Mouse (Mus musculus): ENCODE data around the gene Fam155a. TPM values are rescaled to one million over a fixed set of nuclear protein-coding genes. Genes with fewer than 3 reads are reported as not detected.

Gene Fam155a
- polyA plus RNA-seq, 1 experiment from 2014 or later: 0.07 TPM

GRCm38 (mm10) chr8:9482565-9482964, 288.4 kb downstream of the Fam155a start:
- Histone ChIP-seq H3K4me3 (replicated peaks) (no peak overlapping the region), H3K27me3 (no peaks in the 10 kb centered on the region), H3K36me3 (replicated peaks) (no peaks in the 10 kb centered on the region), H3K9ac (no peak overlapping the region), H3K27ac (replicated peaks) (no peak overlapping the region), H3K4me1 (replicated peaks) (no peaks in the 10 kb centered on the region), H3K9me3 (replicated peaks) (no peaks in the 10 kb centered on the region), H3K4me2 (no peak overlapping the region)
- 54% methylated on average over 5 of the region's 5 CpGs for WGBS (ENCODE audit: insufficient replicate concordance)
- no peak for ATAC-seq (ENCODE audit: insufficient read depth)

- H3K27me3 ChIP-seq: no peaks in the 10 kb centered on the region
- no peak overlapping the region for H3K27ac ChIP-seq (replicated peaks)
- ATAC-seq (ENCODE audit: insufficient read depth): no peak
- H3K4me3 ChIP-seq (replicated peaks): no peak overlapping the region
- H3K9me3 ChIP-seq (replicated peaks): no peaks in the 10 kb centered on the region
- H3K36me3 ChIP-seq (replicated peaks): no peaks in the 10 kb centered on the region
- H3K9ac ChIP-seq: no peak overlapping the region
- no peak overlapping the region for H3K4me2 ChIP-seq
- WGBS (ENCODE audit: insufficient replicate concordance): 56% methylated on average over 5 of the region's 5 CpGs
- H3K4me1 ChIP-seq (replicated peaks): no peaks in the 10 kb centered on the region
Observed at GRCm38 (mm10) chr8:9471290-9471689, 299.7 kb downstream of the Fam155a start.

- no peak for ATAC-seq (ENCODE audit: insufficient read depth)
- H3K4me3 ChIP-seq (replicated peaks): no peak overlapping the region
- H3K4me2 ChIP-seq: no peak overlapping the region
- H3K9me3 ChIP-seq (replicated peaks): no peaks in the 10 kb centered on the region
- H3K36me3 ChIP-seq (replicated peaks): no peaks in the 10 kb centered on the region
- H3K9ac ChIP-seq: no peak overlapping the region
- H3K27ac ChIP-seq (replicated peaks): no peak overlapping the region
- H3K27me3 ChIP-seq: no peaks in the 10 kb centered on the region
- H3K4me1 ChIP-seq (replicated peaks): no peaks in the 10 kb centered on the region
- 41% methylated on average over 3 of the region's 3 CpGs for WGBS (ENCODE audit: insufficient replicate concordance)
Observed at GRCm38 (mm10) chr8:9470114-9470513, 300.8 kb downstream of the Fam155a start.

GRCm38 (mm10) chr8:9461111-9461510, 309.9 kb downstream of the Fam155a start:
- H3K27me3 ChIP-seq: no peaks in the 10 kb centered on the region

GRCm38 (mm10) chr8:9460707-9461106, 310.3 kb downstream of the Fam155a start:
- H3K27me3 ChIP-seq: no peaks in the 10 kb centered on the region
- no peak overlapping the region for H3K4me3 ChIP-seq (replicated peaks)
- no peak for ATAC-seq (ENCODE audit: insufficient read depth)
- no peaks in the 10 kb centered on the region for H3K36me3 ChIP-seq (replicated peaks)
- no peaks in the 10 kb centered on the region for H3K9me3 ChIP-seq (replicated peaks)
- H3K4me1 ChIP-seq (replicated peaks): no peaks in the 10 kb centered on the region
- no peak overlapping the region for H3K9ac ChIP-seq
- no peak overlapping the region for H3K27ac ChIP-seq (replicated peaks)
- WGBS (ENCODE audit: insufficient replicate concordance): 60% methylated on average over 2 of the region's 2 CpGs
- no peak overlapping the region for H3K4me2 ChIP-seq

More at GRCm38 (mm10) chr8:9461111-9461510, 309.9 kb downstream of the Fam155a start:
- WGBS (ENCODE audit: insufficient replicate concordance): 52% methylated on average over 4 of the region's 4 CpGs
- Histone ChIP-seq H3K4me2 (no peak overlapping the region), H3K9ac (no peak overlapping the region), H3K9me3 (replicated peaks) (no peaks in the 10 kb centered on the region), H3K4me1 (replicated peaks) (no peaks in the 10 kb centered on the region), H3K27ac (replicated peaks) (no peak overlapping the region), H3K36me3 (replicated peaks) (no peaks in the 10 kb centered on the region), H3K4me3 (replicated peaks) (no peak overlapping the region)
- no peak for ATAC-seq (ENCODE audit: insufficient read depth)

GRCm38 (mm10) chr8:9458614-9459013, 312.3 kb downstream of the Fam155a start:
- no peaks in the 10 kb centered on the region for H3K9me3 ChIP-seq (replicated peaks)
- 66% methylated on average over 11 of the region's 11 CpGs for WGBS (ENCODE audit: insufficient replicate concordance)
- no peak for ATAC-seq (ENCODE audit: insufficient read depth)
- no peak overlapping the region for H3K4me3 ChIP-seq (replicated peaks)
- H3K9ac ChIP-seq: no peak overlapping the region
- no peaks in the 10 kb centered on the region for H3K4me1 ChIP-seq (replicated peaks)
- H3K27me3 ChIP-seq: no peaks in the 10 kb centered on the region
- H3K4me2 ChIP-seq: no peak overlapping the region
- H3K27ac ChIP-seq (replicated peaks): no peak overlapping the region
- H3K36me3 ChIP-seq (replicated peaks): no peaks in the 10 kb centered on the region

- WGBS (ENCODE audit: insufficient replicate concordance): 33% methylated on average over 4 of the region's 4 CpGs
- Histone ChIP-seq H3K4me2 (no peak overlapping the region), H3K27me3 (no peaks in the 10 kb centered on the region), H3K4me1 (replicated peaks) (no peaks in the 10 kb centered on the region), H3K4me3 (replicated peaks) (no peak overlapping the region), H3K9me3 (replicated peaks) (no peaks in the 10 kb centered on the region), H3K27ac (replicated peaks) (no peak overlapping the region), H3K36me3 (replicated peaks) (no peaks in the 10 kb centered on the region), H3K9ac (no peak overlapping the region)
- no peak for ATAC-seq (ENCODE audit: insufficient read depth)
Observed at GRCm38 (mm10) chr8:9455138-9455537, 315.8 kb downstream of the Fam155a start.

GRCm38 (mm10) chr8:9453742-9454141, 317.2 kb downstream of the Fam155a start:
- H3K4me3 ChIP-seq (replicated peaks): no peak overlapping the region
- no peaks in the 10 kb centered on the region for H3K27me3 ChIP-seq
- no peaks in the 10 kb centered on the region for H3K4me1 ChIP-seq (replicated peaks)
- ATAC-seq (ENCODE audit: insufficient read depth): no peak
- WGBS (ENCODE audit: insufficient replicate concordance): 66% methylated on average over 5 of the region's 5 CpGs
- no peak overlapping the region for H3K4me2 ChIP-seq
- no peak overlapping the region for H3K9ac ChIP-seq
- no peaks in the 10 kb centered on the region for H3K36me3 ChIP-seq (replicated peaks)
- no peak overlapping the region for H3K27ac ChIP-seq (replicated peaks)
- no peaks in the 10 kb centered on the region for H3K9me3 ChIP-seq (replicated peaks)

GRCm38 (mm10) chr8:9451543-9451942, 319.4 kb downstream of the Fam155a start:
- H3K9ac ChIP-seq: no peak overlapping the region
- ATAC-seq (ENCODE audit: insufficient read depth): no peak
- no peak overlapping the region for H3K27ac ChIP-seq (replicated peaks)
- no peaks in the 10 kb centered on the region for H3K27me3 ChIP-seq
- H3K9me3 ChIP-seq (replicated peaks): no peaks in the 10 kb centered on the region
- WGBS (ENCODE audit: insufficient replicate concordance): 46% methylated on average over 4 of the region's 4 CpGs
- no peak overlapping the region for H3K4me2 ChIP-seq
- H3K36me3 ChIP-seq (replicated peaks): no peaks in the 10 kb centered on the region
- H3K4me3 ChIP-seq (replicated peaks): no peak overlapping the region
- no peaks in the 10 kb centered on the region for H3K4me1 ChIP-seq (replicated peaks)

GRCm38 (mm10) chr8:9448613-9449012, 322.3 kb downstream of the Fam155a start:
- WGBS (ENCODE audit: insufficient replicate concordance): 53% methylated on average over 7 of the region's 7 CpGs
- no peak overlapping the region for H3K4me2 ChIP-seq
- ATAC-seq (ENCODE audit: insufficient read depth): no peak
- no peaks in the 10 kb centered on the region for H3K27me3 ChIP-seq
- H3K9ac ChIP-seq: no peak overlapping the region
- H3K27ac ChIP-seq (replicated peaks): no peak overlapping the region
- H3K9me3 ChIP-seq (replicated peaks): no peaks in the 10 kb centered on the region
- H3K4me1 ChIP-seq (replicated peaks): no peaks in the 10 kb centered on the region
- no peaks in the 10 kb centered on the region for H3K36me3 ChIP-seq (replicated peaks)
- no peak overlapping the region for H3K4me3 ChIP-seq (replicated peaks)

GRCm38 (mm10) chr8:9437822-9438221, 333.1 kb downstream of the Fam155a start:
- no peaks in the 10 kb centered on the region for H3K27me3 ChIP-seq
- H3K4me3 ChIP-seq (replicated peaks): no peak overlapping the region
- H3K27ac ChIP-seq (replicated peaks): no peak overlapping the region
- WGBS (ENCODE audit: insufficient replicate concordance): 15% methylated on average over 4 of the region's 4 CpGs
- no peaks in the 10 kb centered on the region for H3K4me1 ChIP-seq (replicated peaks)
- H3K9me3 ChIP-seq (replicated peaks): no peaks in the 10 kb centered on the region
- no peaks in the 10 kb centered on the region for H3K36me3 ChIP-seq (replicated peaks)
- no peak overlapping the region for H3K4me2 ChIP-seq
- H3K9ac ChIP-seq: no peak overlapping the region
- no peak for ATAC-seq (ENCODE audit: insufficient read depth)

- no peak overlapping the region for H3K9ac ChIP-seq
- no peak overlapping the region for H3K4me3 ChIP-seq (replicated peaks)
- no peak overlapping the region for H3K4me2 ChIP-seq
- no peak overlapping the region for H3K27ac ChIP-seq (replicated peaks)
- no peaks in the 10 kb centered on the region for H3K27me3 ChIP-seq
- H3K4me1 ChIP-seq (replicated peaks): no peaks in the 10 kb centered on the region
- ATAC-seq (ENCODE audit: insufficient read depth): no peak
- 39% methylated on average over 10 of the region's 10 CpGs for WGBS (ENCODE audit: insufficient replicate concordance)
- no peaks in the 10 kb centered on the region for H3K9me3 ChIP-seq (replicated peaks)
- H3K36me3 ChIP-seq (replicated peaks): no peaks in the 10 kb centered on the region
Observed at GRCm38 (mm10) chr8:9435501-9435900, 335.5 kb downstream of the Fam155a start.
